Comparison of ENCODE assay signal across 12 mouse cellular contexts in the genomic region with DNA sequence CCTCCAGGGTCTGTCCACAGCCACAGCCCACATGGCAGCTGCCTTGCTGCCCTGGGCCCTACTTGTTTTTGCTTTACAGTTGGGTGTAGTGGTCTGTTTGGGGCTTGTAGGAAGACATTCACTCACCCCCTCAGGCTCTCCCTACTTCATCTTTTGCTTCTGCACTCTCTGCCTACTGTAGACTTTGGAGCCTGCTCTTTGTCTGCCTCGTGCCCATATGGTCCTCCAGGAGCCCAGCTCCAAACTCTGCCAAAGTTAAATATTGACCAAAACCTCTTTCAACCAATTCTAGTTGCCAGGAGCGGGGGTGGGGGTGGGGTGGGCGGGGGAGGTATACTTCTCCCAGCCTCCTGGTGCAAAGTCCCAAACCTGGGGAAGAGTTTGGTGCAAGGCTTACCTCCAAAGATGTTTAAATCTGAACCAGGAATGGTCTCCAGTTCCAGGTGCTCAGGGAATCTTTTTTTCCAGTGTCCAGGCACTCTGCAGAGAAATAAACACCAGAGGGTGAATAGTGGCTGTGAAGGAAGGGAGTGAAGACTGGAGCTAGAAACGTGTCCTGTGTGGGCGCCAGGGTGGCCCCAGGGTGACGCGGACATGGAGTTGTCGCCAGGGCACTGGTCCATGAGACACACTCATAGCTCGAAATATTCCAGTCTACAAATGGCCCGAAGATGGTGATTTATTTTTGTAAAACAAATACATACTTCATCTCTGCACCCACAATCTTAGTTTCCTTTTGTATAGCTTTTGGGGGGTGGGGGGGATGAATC. TPM values are rescaled to one million over a fixed set of nuclear protein-coding genes. Genes with fewer than 3 reads are reported as not detected.
DNase-seq lines count a peak whose midpoint lies in the region; ATAC-seq and TF ChIP-seq lines count a peak whose summit lies in the region.
"Had no signal": no experiment of that assay in that cellular context is flagged by ENCODE, and none has a peak within 500 bp of the region (broad histone marks: within the 10 kb centered on the region; RNA-seq: fewer than 3 reads in every experiment).

No protein-coding gene starts in this region.

- H3K9me3 ChIP-seq in liver, postnatal 0 days (ENCODE audit: low read length) = no peaks in the 10 kb centered on the region
- H3K9me3 ChIP-seq in intestine, embryonic 15.5 days = no peaks in the 10 kb centered on the region
- H3K9me3 ChIP-seq in stomach, embryonic 15.5 days = no peaks in the 10 kb centered on the region
- H3K9me3 ChIP-seq: megakaryocyte, embryonic 14.5 days had no signal

- no peak for ATAC-seq in liver, postnatal 0 days
- peak; percentile 72 for ATAC-seq in intestine, embryonic 15.5 days
- ATAC-seq in stomach, embryonic 15.5 days (ENCODE audit: insufficient read depth, low FRiP score, low read depth) = no peak
- ATAC-seq: forebrain, embryonic 16.5 days had no signal

- no peak for TF ChIP-seq EP300 in liver, postnatal 0 days (IDR thresholded peaks at IDR 0.05; ENCODE audit: low read depth)

- intact Hi-C loops in left cerebral cortex, postnatal 36 days (cut with DNase I) = no loop called here

- no peak overlapping the region for H3K27ac ChIP-seq in liver, adult 2 months (replicated peaks; ENCODE audit: insufficient read depth, low read depth, low read length)
- H3K27ac ChIP-seq in liver, postnatal 0 days (ENCODE audit: low read depth) = no peak overlapping the region
- peak overlapping the region; percentile 60 for H3K27ac ChIP-seq in intestine, embryonic 15.5 days
- H3K27ac ChIP-seq in stomach, embryonic 15.5 days = peak overlapping the region; percentile 71; the same call in 1 of the 2 replicates

- H3K4me2 ChIP-seq in liver, postnatal 0 days (ENCODE audit: low read depth, low read length) = no peak overlapping the region
- peak overlapping the region; percentile 49 for H3K4me2 ChIP-seq in intestine, embryonic 15.5 days (replicated peaks)
- peak overlapping the region; percentile 41 for H3K4me2 ChIP-seq in stomach, embryonic 15.5 days

- no peak for TF ChIP-seq CTCF in liver, adult 2 months (IDR thresholded peaks at IDR 0.05; ENCODE audit: low read depth, low read length)
- TF ChIP-seq CTCF in liver, postnatal 0 days (IDR thresholded peaks at IDR 0.05; ENCODE audit: low read depth) = no peak

- no peak for TF ChIP-seq POLR2A in liver, adult 2 months (IDR thresholded peaks at IDR 0.05; ENCODE audit: extremely low read depth, insufficient read depth, low read length)

- H3K36me3 ChIP-seq in liver, adult 2 months (ENCODE audit: control insufficient read depth, insufficient read depth, low read length) = no peaks in the 10 kb centered on the region
- H3K36me3 ChIP-seq in liver, postnatal 0 days (replicated peaks; ENCODE audit: insufficient read depth, low read length) = no peaks in the 10 kb centered on the region
- no peaks in the 10 kb centered on the region for H3K36me3 ChIP-seq in intestine, embryonic 15.5 days
- H3K36me3 ChIP-seq in stomach, embryonic 15.5 days = no peaks in the 10 kb centered on the region

- H3K4me1 ChIP-seq in liver, adult 2 months (ENCODE audit: control insufficient read depth, insufficient read depth, low read length) = no peaks in the 10 kb centered on the region
- H3K4me1 ChIP-seq in liver, postnatal 0 days (ENCODE audit: insufficient read depth) = peaks cover 8% of the 10 kb centered on the region; the same call in 1 of the 2 replicates
- peaks cover 46% of the 10 kb centered on the region for H3K4me1 ChIP-seq in intestine, embryonic 15.5 days (replicated peaks)
- peaks cover 53% of the 10 kb centered on the region for H3K4me1 ChIP-seq in stomach, embryonic 15.5 days
- H3K4me1 ChIP-seq: megakaryocyte, embryonic 14.5 days had no signal

- H3K4me3 ChIP-seq in liver, adult 2 months (ENCODE audit: insufficient read depth, low read depth, low read length) = no peak overlapping the region
- no peak overlapping the region for H3K4me3 ChIP-seq in liver, postnatal 0 days (ENCODE audit: low read depth, low read length)
- H3K4me3 ChIP-seq in intestine, embryonic 15.5 days (replicated peaks) = no peak overlapping the region
- H3K4me3 ChIP-seq in stomach, embryonic 15.5 days (replicated peaks) = no peak overlapping the region; the same call in 1 of the 2 replicates
- H3K4me3 ChIP-seq: megakaryocyte, embryonic 14.5 days had no signal

- H3K79me2 ChIP-seq in liver, adult 2 months (ENCODE audit: control insufficient read depth, insufficient read depth, low read length) = no peaks in the 10 kb centered on the region

- peaks cover 18% of the 10 kb centered on the region for H3K27me3 ChIP-seq in liver, adult 2 months (ENCODE audit: control insufficient read depth, insufficient read depth, low read length)
- H3K27me3 ChIP-seq in liver, postnatal 0 days (ENCODE audit: insufficient read depth, low read length) = peaks cover 55% of the 10 kb centered on the region
- no peaks in the 10 kb centered on the region for H3K27me3 ChIP-seq in intestine, embryonic 15.5 days (replicated peaks)
- peaks cover 2% of the 10 kb centered on the region; the same call in 1 of the 2 replicates for H3K27me3 ChIP-seq in stomach, embryonic 15.5 days (replicated peaks)

- 25% methylated on average over 10 of the region's 10 CpGs for WGBS in liver, adult 2 months
- 57% methylated on average over 10 of the region's 10 CpGs for WGBS in liver, postnatal 0 days (ENCODE audit: insufficient replicate concordance)
- 25% methylated on average over 10 of the region's 10 CpGs for WGBS in intestine, embryonic 15.5 days
- WGBS in stomach, embryonic 15.5 days = 26% methylated on average over 10 of the region's 10 CpGs

- peak; percentile 40 for DNase-seq in liver, adult 2 months (ENCODE audit: extremely low read depth, low read depth, low spot score)
- DNase-seq in liver, postnatal 0 days = no peak
- DNase-seq in kidney, postnatal 4 days = peak; percentile 47 to 68
- DNase-seq in left cerebral cortex, postnatal 36 days (ENCODE audit: low spot score in 2 of 2) = no peak
- no peak for DNase-seq in left cerebral cortex, adult 8-10 months (ENCODE audit: low spot score in 2 of 2)
- DNase-seq in embryo, embryonic 10.5 days (ENCODE audit: low spot score) = no peak
- DNase-seq: spleen, adult 18-20 months had no signal

- H3K9ac ChIP-seq in liver, adult 2 months (ENCODE audit: low read depth, low read length) = no peak overlapping the region
- no peak overlapping the region for H3K9ac ChIP-seq in liver, postnatal 0 days (replicated peaks)
- no peak overlapping the region for H3K9ac ChIP-seq in intestine, embryonic 15.5 days
- no peak overlapping the region; the same call in 1 of the 2 replicates for H3K9ac ChIP-seq in stomach, embryonic 15.5 days

RNA-seq across cellular contexts. Expression of gene 5730596B20Rik, which starts 6.2 kb away (rescaled TPM):
- total RNA-seq in liver, adult 2 months (2014; rRNA removed) = 0.09 TPM in 1 of 2 replicates, not detected in the other
- polyA plus RNA-seq in liver, adult 2 months (2012; rRNA removed) = 0.02 TPM in 2 replicates
- polyA plus RNA-seq in liver, postnatal 0 days (2015; fragmentation: Nextera tagmentation; extraction: Ambion mirVana) = not detected in 2 replicates
- 1.9 and 2.0 TPM in 2 replicates for polyA plus RNA-seq in intestine, embryonic 15.5 days (2015; fragmentation: Nextera tagmentation; extraction: Ambion mirVana)
- 2.6 and 3.1 TPM in 2 replicates for polyA plus RNA-seq in stomach, embryonic 15.5 days (2015; fragmentation: Nextera tagmentation; extraction: Ambion mirVana)
- not detected for total RNA-seq in left cerebral cortex, postnatal 36 days (2021)
- not detected for total RNA-seq in left cerebral cortex, adult 8-10 months (2022)
- polyA plus RNA-seq: forebrain, embryonic 16.5 days; heart, embryonic 14.5 days had no signal

RNA-seq across cellular contexts. Expression of gene Hoxa4, which starts 8.1 kb away (rescaled TPM):
- 0.28 TPM in 1 of 2 replicates, not detected in the other for total RNA-seq in liver, adult 2 months (2014; rRNA removed)
- polyA plus RNA-seq in liver, adult 2 months (2012; rRNA removed) = 0.23 and 0.39 TPM in 2 replicates
- 0.13 and 0.30 TPM in 2 replicates for polyA plus RNA-seq in liver, postnatal 0 days (2015; fragmentation: Nextera tagmentation; extraction: Ambion mirVana)
- 3.7 and 4.5 TPM in 2 replicates for polyA plus RNA-seq in intestine, embryonic 15.5 days (2015; fragmentation: Nextera tagmentation; extraction: Ambion mirVana)
- polyA plus RNA-seq in stomach, embryonic 15.5 days (2015; fragmentation: Nextera tagmentation; extraction: Ambion mirVana) = 4.4 and 5.3 TPM in 2 replicates
- total RNA-seq in left cerebral cortex, postnatal 36 days (2021) = not detected
- not detected for total RNA-seq in left cerebral cortex, adult 8-10 months (2022)
- polyA plus RNA-seq: forebrain, embryonic 16.5 days had no signal

RNA-seq across cellular contexts. Expression of gene Hoxa2, which starts 18.9 kb away (rescaled TPM):
- total RNA-seq in liver, adult 2 months (2014; rRNA removed) = 0.09 and 0.40 TPM in 2 replicates
- polyA plus RNA-seq in liver, adult 2 months (2012; rRNA removed) = 0.27 and 0.34 TPM in 2 replicates
- polyA plus RNA-seq in liver, postnatal 0 days (2015; fragmentation: Nextera tagmentation; extraction: Ambion mirVana) = 0.39 and 0.63 TPM in 2 replicates
- polyA plus RNA-seq in intestine, embryonic 15.5 days (2015; fragmentation: Nextera tagmentation; extraction: Ambion mirVana) = 7.4 and 8.6 TPM in 2 replicates
- 8.8 and 12.2 TPM in 2 replicates for polyA plus RNA-seq in stomach, embryonic 15.5 days (2015; fragmentation: Nextera tagmentation; extraction: Ambion mirVana)
- total RNA-seq in left cerebral cortex, postnatal 36 days (2021) = not detected
- total RNA-seq in left cerebral cortex, adult 8-10 months (2022) = not detected
- polyA plus RNA-seq: forebrain, embryonic 16.5 days had no signal

RNA-seq across cellular contexts. Expression of gene Hoxa5, which starts 20.9 kb away (rescaled TPM):
- 0.28 and 0.40 TPM in 2 replicates for total RNA-seq in liver, adult 2 months (2014; rRNA removed)
- 0.10 and 0.16 TPM in 2 replicates for polyA plus RNA-seq in liver, adult 2 months (2012; rRNA removed)
- polyA plus RNA-seq in liver, postnatal 0 days (2015; fragmentation: Nextera tagmentation; extraction: Ambion mirVana) = 0.58 and 0.73 TPM in 2 replicates
- 22.9 and 25.1 TPM in 2 replicates for polyA plus RNA-seq in intestine, embryonic 15.5 days (2015; fragmentation: Nextera tagmentation; extraction: Ambion mirVana)
- 19.8 and 20.2 TPM in 2 replicates for polyA plus RNA-seq in stomach, embryonic 15.5 days (2015; fragmentation: Nextera tagmentation; extraction: Ambion mirVana)
- total RNA-seq in left cerebral cortex, postnatal 36 days (2021) = not detected
- not detected for total RNA-seq in left cerebral cortex, adult 8-10 months (2022)
- polyA plus RNA-seq: forebrain, embryonic 16.5 days had no signal

RNA-seq across cellular contexts. Expression of gene Hoxa6, which starts 25.0 kb away (rescaled TPM):
- total RNA-seq in liver, adult 2 months (2014; rRNA removed) = not detected in 2 replicates
- not detected in 2 replicates for polyA plus RNA-seq in liver, adult 2 months (2012; rRNA removed)
- polyA plus RNA-seq in liver, postnatal 0 days (2015; fragmentation: Nextera tagmentation; extraction: Ambion mirVana) = not detected in 2 replicates
- polyA plus RNA-seq in intestine, embryonic 15.5 days (2015; fragmentation: Nextera tagmentation; extraction: Ambion mirVana) = 2.2 and 2.3 TPM in 2 replicates
- polyA plus RNA-seq in stomach, embryonic 15.5 days (2015; fragmentation: Nextera tagmentation; extraction: Ambion mirVana) = 1.7 and 1.9 TPM in 2 replicates
- total RNA-seq in left cerebral cortex, postnatal 36 days (2021) = not detected
- not detected for total RNA-seq in left cerebral cortex, adult 8-10 months (2022)
- polyA plus RNA-seq: forebrain, embryonic 16.5 days; heart, embryonic 14.5 days had no signal

Comparison
In these comparisons a context has a peak if more than half of its experiments do, and no peak if none do; other contexts are left out.
1. DNase-seq: peak in liver, adult 2 months (single experiment) and kidney, postnatal 4 days (2 of 2); none in liver, postnatal 0 days (single experiment), left cerebral cortex, postnatal 36 days (0 of 2), left cerebral cortex, adult 8-10 months (0 of 2) and embryo, embryonic 10.5 days (single experiment).
2. H3K27ac ChIP-seq: peak in intestine, embryonic 15.5 days (single experiment) and stomach, embryonic 15.5 days (single experiment); none in liver, adult 2 months (single experiment) and liver, postnatal 0 days (single experiment).